Comparison of ENCODE assay signal across 19 mouse cellular contexts in the genomic region with DNA sequence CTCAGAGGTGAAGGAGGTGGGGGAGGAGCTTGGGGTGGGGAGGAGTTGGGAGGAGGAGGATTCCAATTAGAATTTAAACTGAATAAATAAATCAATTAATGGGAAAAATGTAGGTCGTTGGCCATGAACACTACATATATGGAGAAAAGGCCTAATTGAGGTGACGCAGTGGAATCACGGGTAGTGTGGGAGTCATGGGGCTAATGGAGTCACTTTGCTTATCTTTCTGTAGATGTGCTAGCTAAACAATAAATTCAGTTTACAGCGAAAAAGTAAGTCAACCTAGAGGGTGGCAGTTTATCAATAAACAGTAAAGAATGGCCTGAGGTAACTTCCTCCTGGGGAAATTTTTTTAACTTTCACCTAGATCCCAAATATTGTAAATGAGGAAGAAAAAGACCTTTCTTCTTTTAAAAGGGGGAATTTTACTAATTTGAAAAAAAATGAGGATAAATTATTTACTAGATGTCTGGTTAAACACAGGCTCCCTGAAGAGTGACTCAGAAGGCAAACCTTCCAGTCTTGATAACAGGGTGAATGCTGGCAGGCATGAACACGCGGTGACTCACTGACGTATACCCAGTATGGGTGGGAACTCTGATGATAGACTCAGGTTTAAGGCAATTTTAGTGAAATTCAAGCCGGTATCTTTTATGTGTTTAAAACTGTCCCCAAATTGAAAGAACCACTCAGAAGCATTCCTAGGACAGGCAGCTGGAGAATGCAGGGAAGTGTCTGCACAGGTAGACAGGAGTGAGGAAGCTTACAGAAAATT. TPM values are rescaled to one million over a fixed set of nuclear protein-coding genes. Genes with fewer than 3 reads are reported as not detected.
DNase-seq lines count a peak whose midpoint lies in the region; ATAC-seq lines count a peak whose summit lies in the region.
"Had no signal": no experiment of that assay in that cellular context is flagged by ENCODE, and none has a peak within 500 bp of the region (broad histone marks: within the 10 kb centered on the region; RNA-seq: fewer than 3 reads in every experiment).

No protein-coding gene starts in this region.

- no peaks in the 10 kb centered on the region for H3K36me3 ChIP-seq in heart, embryonic 11.5 days (ENCODE audit: control insufficient read depth, insufficient read depth, low read length)
- H3K36me3 ChIP-seq in midbrain, embryonic 15.5 days (replicated peaks): no peaks in the 10 kb centered on the region
- no peaks in the 10 kb centered on the region for H3K36me3 ChIP-seq in hindbrain, embryonic 12.5 days
- H3K36me3 ChIP-seq: hindbrain, embryonic 15.5 days; limb, embryonic 13.5 days had no signal

- no peak overlapping the region for H3K27ac ChIP-seq in heart, embryonic 11.5 days (ENCODE audit: low read depth, low read length)
- H3K27ac ChIP-seq in midbrain, embryonic 15.5 days: no peak overlapping the region
- no peak overlapping the region for H3K27ac ChIP-seq in hindbrain, embryonic 12.5 days
- H3K27ac ChIP-seq: hindbrain, embryonic 15.5 days; limb, embryonic 13.5 days; liver, embryonic 14.5 days had no signal

- H3K4me1 ChIP-seq in heart, embryonic 11.5 days (ENCODE audit: control insufficient read depth, insufficient read depth, low read length): 0 out of 2 replicates have a peak, but pooled peaks cover 5% of the 10 kb centered on the region
- no peaks in the 10 kb centered on the region for H3K4me1 ChIP-seq in midbrain, embryonic 15.5 days
- H3K4me1 ChIP-seq in hindbrain, embryonic 12.5 days: no peaks in the 10 kb centered on the region
- H3K4me1 ChIP-seq: hindbrain, embryonic 15.5 days; limb, embryonic 13.5 days had no signal

- H3K9me3 ChIP-seq in heart, embryonic 11.5 days (replicated peaks; ENCODE audit: control insufficient read depth, low read length): no peaks in the 10 kb centered on the region
- no peaks in the 10 kb centered on the region for H3K9me3 ChIP-seq in midbrain, embryonic 15.5 days
- no peaks in the 10 kb centered on the region for H3K9me3 ChIP-seq in hindbrain, embryonic 12.5 days (replicated peaks)
- H3K9me3 ChIP-seq: hindbrain, embryonic 15.5 days; limb, embryonic 13.5 days had no signal

- no peak for ATAC-seq in heart, embryonic 11.5 days (replicated peaks; ENCODE audit: insufficient number of reproducible peaks, low FRiP score, low TSS enrichment)
- no peak for ATAC-seq in midbrain, embryonic 15.5 days (replicated peaks)
- ATAC-seq in hindbrain, embryonic 12.5 days (ENCODE audit: low FRiP score): no peak
- ATAC-seq: lung, postnatal 0 days had no signal

- no peaks in the 10 kb centered on the region for H3K27me3 ChIP-seq in heart, embryonic 11.5 days (ENCODE audit: control insufficient read depth, insufficient read depth, low read length)
- H3K27me3 ChIP-seq in midbrain, embryonic 15.5 days (replicated peaks): no peaks in the 10 kb centered on the region
- no peaks in the 10 kb centered on the region for H3K27me3 ChIP-seq in hindbrain, embryonic 12.5 days
- H3K27me3 ChIP-seq: hindbrain, embryonic 15.5 days; limb, embryonic 13.5 days had no signal

- no peak overlapping the region for H3K4me3 ChIP-seq in heart, embryonic 11.5 days (ENCODE audit: low read depth, low read length)
- H3K4me3 ChIP-seq in midbrain, embryonic 15.5 days: no peak overlapping the region
- H3K4me3 ChIP-seq in hindbrain, embryonic 12.5 days: no peak overlapping the region
- H3K4me3 ChIP-seq: hindbrain, embryonic 15.5 days; limb, embryonic 13.5 days had no signal

- no peak overlapping the region for H3K9ac ChIP-seq in heart, embryonic 11.5 days (ENCODE audit: low read depth, low read length)
- H3K9ac ChIP-seq in midbrain, embryonic 15.5 days: no peak overlapping the region
- no peak overlapping the region for H3K9ac ChIP-seq in hindbrain, embryonic 12.5 days
- H3K9ac ChIP-seq: hindbrain, embryonic 15.5 days; limb, embryonic 13.5 days; liver, embryonic 14.5 days had no signal

- peak; percentile 8 for DNase-seq in heart, postnatal 4 days
- peak; percentile 26 for DNase-seq in Muller cell, postnatal 12 days (ENCODE audit: inconsistent ontology term)
- DNase-seq in adrenal gland, postnatal 25 days: peak; percentile 17
- peak; percentile 14 for DNase-seq in large intestine, adult 2 months (ENCODE audit: low read depth, low spot score)
- no peak for DNase-seq in yolk sac, embryonic 10.5 days (ENCODE audit: low spot score)
- DNase-seq: cerebellum, postnatal 25 days; gastrocnemius, postnatal 10 days; kidney, adult 8-10 months; kidney, postnatal 36 days; midbrain, embryonic 14.5 days; right cerebral cortex, postnatal 25 days; thymus, postnatal 4 days had no signal

- WGBS in heart, embryonic 11.5 days (ENCODE audit: insufficient replicate concordance): 62% methylated on average over 8 of the region's 8 CpGs
- WGBS in large intestine, adult 2 months: 38% methylated on average over 8 of the region's 8 CpGs
- 93% methylated on average over 8 of the region's 8 CpGs for WGBS in midbrain, embryonic 15.5 days
- 89% methylated on average over 8 of the region's 8 CpGs for WGBS in hindbrain, embryonic 12.5 days

- H3K4me2 ChIP-seq in heart, embryonic 11.5 days: no peak overlapping the region
- no peak overlapping the region for H3K4me2 ChIP-seq in midbrain, embryonic 15.5 days
- no peak overlapping the region for H3K4me2 ChIP-seq in hindbrain, embryonic 12.5 days (replicated peaks)
- H3K4me2 ChIP-seq: hindbrain, embryonic 15.5 days; limb, embryonic 13.5 days had no signal

RNA-seq across cellular contexts. Expression of a gene that starts 6.6 kb away (rescaled TPM):
- total RNA-seq in heart, postnatal 4 days (2021): 1 to 10 TPM; 7.5 to 9.5 TPM
- polyA plus RNA-seq in heart, embryonic 11.5 days (2014; fragmentation: Nextera tagmentation; extraction: Ambion mirVana): 6.6 and 7.0 TPM in 2 replicates
- total RNA-seq in adrenal gland, postnatal 25 days (2021): 30.4 and 36.1 TPM in 2 replicates
- polyA plus RNA-seq in large intestine, adult 2 months (2012; rRNA removed): 27.2 and 35.8 TPM in 2 replicates
- polyA plus RNA-seq in midbrain, embryonic 15.5 days (2015; fragmentation: Nextera tagmentation; extraction: Ambion mirVana): 31.5 and 33.2 TPM in 2 replicates
- polyA plus RNA-seq in hindbrain, embryonic 12.5 days (2016; fragmentation: Nextera tagmentation; extraction: Ambion mirVana): 13.9 and 16.6 TPM in 2 replicates
